Mouse (Mus musculus) lung, embryonic 15.5 days (tissue): ENCODE results near the gene Whrn. TPM values are rescaled to one million over a fixed set of nuclear protein-coding genes. Genes with fewer than 3 reads are reported as not detected.

ENCODE experiments used
- ATAC-seq: fragments of 200-750 bp; cut with Nextera tagmentation; 2 replicates; pipeline ENCODE4 v1.8.0; 2017; ENCODE audit warnings: moderate number of reproducible peaks, borderline replicate concordance; ENCODE audit not compliant: low FRiP score, low TSS enrichment; ENCODE audit errors: extremely low read depth
- H3K27ac ChIP-seq: fragments of 300-500 bp; sonication (generic); 2 replicates; pipeline ENCODE4 v1.5.1; 2015; ENCODE audit warnings: moderate library complexity, mild to moderate bottlenecking, inconsistent platforms
- H3K27me3 ChIP-seq: fragments of 300-500 bp; sonication (generic); 2 replicates; pipeline ENCODE4 v1.6.1; 2015; ENCODE audit warnings: inconsistent platforms
- H3K36me3 ChIP-seq: fragments of 300-500 bp; sonication (generic); 2 replicates; pipeline ENCODE4 v1.6.1; 2015; ENCODE audit warnings: inconsistent platforms
- H3K4me1 ChIP-seq: fragments of 300-500 bp; sonication (generic); 2 replicates; pipeline ENCODE4 v1.6.1; 2015; ENCODE audit warnings: inconsistent platforms
- H3K4me2 ChIP-seq: fragments of 300-500 bp; sonication (generic); 2 replicates; pipeline ENCODE4 v1.6.1; 2015; ENCODE audit warnings: inconsistent platforms, mild to moderate bottlenecking, moderate library complexity
- H3K4me3 ChIP-seq: fragments of 300-500 bp; sonication (generic); 2 replicates; pipeline ENCODE4 v1.5.1; 2015; ENCODE audit warnings: mild to moderate bottlenecking, inconsistent platforms
- H3K9ac ChIP-seq: fragments of 300-500 bp; sonication (generic); 2 replicates; pipeline ENCODE4 v1.6.1; 2015; ENCODE audit warnings: inconsistent platforms
- H3K9me3 ChIP-seq: fragments of 300-500 bp; sonication (generic); 2 replicates; pipeline ENCODE4 v1.6.1; 2016; ENCODE audit warnings: inconsistent platforms
- WGBS: fragments of 180-500 bp; shearing (Covaris S2); methylation state at CpG from one replicate; pipeline ENCODE4 v1.1.7; 2015; 5-methylcytosine and 5-hydroxymethylcytosine counted together
- polyA plus RNA-seq: library from polyadenylated mRNA; unstranded; fragments of >200 nt; fragmentation: Nextera tagmentation; extraction: Ambion mirVana; gene quantifications from 2 replicates; pipeline ENCODE4 v1.2.1, GENCODE M21; 2015

Gene Whrn
- polyA plus RNA-seq, 1 experiment from 2014 or later: 2.7 TPM

DNA sequence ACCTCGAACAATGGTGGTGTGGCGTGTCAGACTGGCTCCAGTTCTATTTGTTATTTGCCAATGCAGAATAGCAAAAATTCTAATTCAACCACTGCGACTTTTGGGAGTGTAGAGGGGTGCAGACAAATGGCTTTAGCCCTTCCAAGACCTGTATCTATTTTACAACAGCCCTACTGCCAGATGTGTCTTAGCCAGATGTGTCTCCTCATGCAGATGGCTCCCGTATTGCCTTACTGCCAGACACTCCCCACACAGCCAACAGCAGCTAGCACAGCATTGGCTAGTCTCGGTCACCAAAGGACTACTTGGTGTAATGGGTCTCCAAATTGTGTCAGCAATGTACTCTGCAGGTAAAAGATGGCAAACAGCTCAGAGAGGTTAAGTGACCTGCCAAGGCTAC is 84.6 kb downstream of the Whrn start:
- H3K27me3 ChIP-seq: peaks cover 4% of the 10 kb centered on the region; the same call in 1 of the 2 replicates
- ATAC-seq: no peak
- H3K9ac ChIP-seq: no peak overlapping the region
- no peak overlapping the region for H3K27ac ChIP-seq
- H3K4me1 ChIP-seq: peaks cover 18% of the 10 kb centered on the region
- 49% methylated on average over 5 of the region's 5 CpGs for WGBS
- H3K36me3 ChIP-seq: no peaks in the 10 kb centered on the region
- no peak overlapping the region; the same call in 1 of the 2 replicates for H3K4me2 ChIP-seq
- no peak overlapping the region for H3K4me3 ChIP-seq
- no peaks in the 10 kb centered on the region for H3K9me3 ChIP-seq

- Histone ChIP-seq H3K4me2 (peak overlapping the region; percentile 99), H3K4me3 (peak overlapping the region; percentile 64), H3K27me3 (peaks cover 4% of the 10 kb centered on the region; the same call in 1 of the 2 replicates), H3K9ac (peak overlapping the region; percentile 21), H3K27ac (peak overlapping the region; percentile 82), H3K4me1 (peaks cover 25% of the 10 kb centered on the region), H3K36me3 (no peaks in the 10 kb centered on the region), H3K9me3 (no peaks in the 10 kb centered on the region)
- ATAC-seq: peak; percentile 86
- WGBS: under 1% methylated on average over 19 of the region's 19 CpGs
Measured at GRCm38 (mm10) chr4:63410583-63410934, 85.2 kb downstream of the Whrn start.

- H3K4me1 ChIP-seq: peaks cover 30% of the 10 kb centered on the region
- under 1% methylated on average over 39 of the region's 39 CpGs for WGBS
- ATAC-seq: peak; percentile 75
- H3K9ac ChIP-seq: peak overlapping the region; percentile 21
- no peaks in the 10 kb centered on the region for H3K36me3 ChIP-seq
- peak overlapping the region; percentile 82 for H3K27ac ChIP-seq
- H3K4me2 ChIP-seq: peak overlapping the region; percentile 99
- peaks cover 4% of the 10 kb centered on the region; the same call in 1 of the 2 replicates for H3K27me3 ChIP-seq
- H3K4me3 ChIP-seq: peak overlapping the region; percentile 64
- no peaks in the 10 kb centered on the region for H3K9me3 ChIP-seq
Measured at GRCm38 (mm10) chr4:63409908-63410582, 85.7 kb downstream of the Whrn start.

DNA sequence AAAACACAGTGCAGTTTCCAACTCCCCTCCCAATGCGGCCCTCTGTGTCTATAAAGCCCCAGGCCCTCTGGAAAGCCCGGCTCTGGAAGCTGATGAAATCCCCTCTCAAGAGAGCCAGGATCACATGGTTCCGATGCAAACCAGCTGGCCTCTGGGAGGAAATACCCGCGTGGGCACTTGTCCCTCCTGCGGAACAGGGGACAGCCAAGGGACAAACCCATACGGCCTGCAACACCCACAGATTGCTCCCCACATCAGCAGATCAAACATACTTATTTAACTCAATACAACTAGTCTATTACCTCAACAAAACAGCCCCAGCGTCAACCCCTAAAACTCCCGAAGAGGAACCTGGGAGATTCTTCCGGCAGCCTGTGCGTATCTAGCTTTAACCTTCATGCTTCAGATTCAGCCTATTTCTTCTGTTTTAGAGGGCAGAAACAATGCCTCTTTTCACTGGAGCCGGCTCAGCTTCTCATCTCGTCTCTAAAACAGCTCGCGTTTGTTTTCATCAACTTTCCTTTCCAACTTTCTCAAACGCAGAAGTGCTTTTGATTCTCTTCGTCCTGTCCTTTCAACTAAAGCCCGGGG is 86.4 kb downstream of the Whrn start:
- H3K36me3 ChIP-seq: no peaks in the 10 kb centered on the region
- peaks cover 36% of the 10 kb centered on the region for H3K4me1 ChIP-seq
- H3K27me3 ChIP-seq: peaks cover 4% of the 10 kb centered on the region; the same call in 1 of the 2 replicates
- H3K4me3 ChIP-seq: peak overlapping the region; percentile 64
- whole genome bisulfite sequencing: 1% methylated on average over 18 of the region's 18 CpGs
- peak overlapping the region; percentile 82 for H3K27ac ChIP-seq
- no peak for ATAC-seq
- peak overlapping the region; percentile 21 for H3K9ac ChIP-seq
- H3K9me3 ChIP-seq: no peaks in the 10 kb centered on the region
- peak overlapping the region; percentile 99 for H3K4me2 ChIP-seq

GRCm38 (mm10) chr4:63408649-63409048 is 87.1 kb downstream of the Whrn start:
- peak overlapping the region; percentile 82 for H3K27ac ChIP-seq
- H3K36me3 ChIP-seq: no peaks in the 10 kb centered on the region
- WGBS: 5% methylated on average over 8 of the region's 8 CpGs
- no peaks in the 10 kb centered on the region for H3K9me3 ChIP-seq
- ATAC-seq: peak; percentile 32
- no peak overlapping the region for H3K9ac ChIP-seq
- peaks cover 44% of the 10 kb centered on the region for H3K4me1 ChIP-seq
- peaks cover 4% of the 10 kb centered on the region; the same call in 1 of the 2 replicates for H3K27me3 ChIP-seq
- no peak overlapping the region for H3K4me3 ChIP-seq
- H3K4me2 ChIP-seq: peak overlapping the region; percentile 99

DNA sequence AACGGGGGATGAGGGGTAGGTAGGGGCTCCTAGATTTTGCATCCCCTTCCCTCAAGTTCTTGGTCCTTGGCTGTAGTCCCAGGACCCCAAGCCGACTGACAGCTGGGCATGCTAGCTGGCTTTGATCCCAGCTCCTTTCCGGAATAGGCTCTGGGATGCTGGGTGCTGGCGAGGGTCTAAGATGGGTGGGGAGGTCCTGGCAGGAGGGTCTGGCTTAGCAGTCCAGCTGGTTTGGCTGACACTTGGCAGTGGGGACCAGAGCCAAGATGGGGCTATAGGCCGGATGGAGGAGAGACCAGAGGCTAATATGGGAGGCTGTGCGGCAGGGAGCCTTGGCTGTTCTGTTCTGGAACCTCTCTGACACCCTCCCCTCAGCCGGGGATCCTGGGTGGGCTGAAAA is 87.5 kb downstream of the Whrn start:
- no peaks in the 10 kb centered on the region for H3K9me3 ChIP-seq
- peak; percentile 21 for ATAC-seq
- peak overlapping the region; percentile 82 for H3K27ac ChIP-seq
- WGBS: 26% methylated on average over 7 of the region's 7 CpGs
- H3K4me3 ChIP-seq: no peak overlapping the region
- H3K4me1 ChIP-seq: peaks cover 47% of the 10 kb centered on the region
- peak overlapping the region; percentile 99 for H3K4me2 ChIP-seq
- peaks cover 4% of the 10 kb centered on the region; the same call in 1 of the 2 replicates for H3K27me3 ChIP-seq
- H3K36me3 ChIP-seq: no peaks in the 10 kb centered on the region
- H3K9ac ChIP-seq: no peak overlapping the region

GRCm38 (mm10) chr4:63405683-63406082 is 90.1 kb downstream of the Whrn start:
- H3K4me1 ChIP-seq: peaks cover 69% of the 10 kb centered on the region
- H3K36me3 ChIP-seq: no peaks in the 10 kb centered on the region
- H3K4me2 ChIP-seq: no peak overlapping the region
- peak overlapping the region; percentile 98 for H3K27ac ChIP-seq
- H3K9ac ChIP-seq: no peak overlapping the region
- no peaks in the 10 kb centered on the region for H3K9me3 ChIP-seq
- ATAC-seq: no peak
- no peaks in the 10 kb centered on the region for H3K27me3 ChIP-seq
- 43% methylated on average over 4 of the region's 4 CpGs for WGBS
- H3K4me3 ChIP-seq: no peak overlapping the region

- Histone ChIP-seq H3K27ac (peak overlapping the region; percentile 98), H3K4me3 (no peak overlapping the region), H3K4me2 (no peak overlapping the region; the same call in 1 of the 2 replicates), H3K9ac (peak overlapping the region; percentile 2; the same call in 1 of the 2 replicates), H3K4me1 (peaks cover 76% of the 10 kb centered on the region), H3K9me3 (no peaks in the 10 kb centered on the region), H3K27me3 (no peaks in the 10 kb centered on the region), H3K36me3 (no peaks in the 10 kb centered on the region)
- WGBS: 6% methylated on average over 7 of the region's 7 CpGs
- no peak for ATAC-seq
Measured at GRCm38 (mm10) chr4:63405051-63405450, 90.7 kb downstream of the Whrn start.

DNA sequence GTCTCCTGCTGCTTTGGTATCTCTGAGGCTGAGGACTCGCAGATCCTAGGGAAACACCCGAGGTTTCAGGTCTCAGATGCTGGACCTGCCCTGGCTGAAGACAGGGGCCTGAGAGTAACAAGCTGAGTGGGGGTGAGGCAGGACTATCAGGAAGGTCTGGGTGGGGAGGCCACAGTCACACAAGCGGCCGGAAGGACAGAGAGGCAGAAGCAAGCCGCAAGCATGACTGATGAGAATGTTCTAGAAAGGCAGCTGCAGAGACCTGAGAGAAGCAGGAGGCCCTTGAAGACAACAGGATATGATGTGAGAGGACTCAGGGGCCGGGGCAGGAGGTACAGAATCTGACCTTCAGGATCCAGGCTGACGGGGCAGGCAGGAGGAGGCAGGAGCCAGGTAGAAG is 91.6 kb downstream of the Whrn start:
- Histone ChIP-seq H3K4me2 (no peak overlapping the region; the same call in 1 of the 2 replicates), H3K9ac (no peak overlapping the region), H3K36me3 (no peaks in the 10 kb centered on the region), H3K4me3 (no peak overlapping the region), H3K27ac (peak overlapping the region; percentile 98), H3K9me3 (no peaks in the 10 kb centered on the region), H3K27me3 (no peaks in the 10 kb centered on the region), H3K4me1 (peaks cover 80% of the 10 kb centered on the region)
- no peak for ATAC-seq
- WGBS: 24% methylated on average over 7 of the region's 7 CpGs

DNA sequence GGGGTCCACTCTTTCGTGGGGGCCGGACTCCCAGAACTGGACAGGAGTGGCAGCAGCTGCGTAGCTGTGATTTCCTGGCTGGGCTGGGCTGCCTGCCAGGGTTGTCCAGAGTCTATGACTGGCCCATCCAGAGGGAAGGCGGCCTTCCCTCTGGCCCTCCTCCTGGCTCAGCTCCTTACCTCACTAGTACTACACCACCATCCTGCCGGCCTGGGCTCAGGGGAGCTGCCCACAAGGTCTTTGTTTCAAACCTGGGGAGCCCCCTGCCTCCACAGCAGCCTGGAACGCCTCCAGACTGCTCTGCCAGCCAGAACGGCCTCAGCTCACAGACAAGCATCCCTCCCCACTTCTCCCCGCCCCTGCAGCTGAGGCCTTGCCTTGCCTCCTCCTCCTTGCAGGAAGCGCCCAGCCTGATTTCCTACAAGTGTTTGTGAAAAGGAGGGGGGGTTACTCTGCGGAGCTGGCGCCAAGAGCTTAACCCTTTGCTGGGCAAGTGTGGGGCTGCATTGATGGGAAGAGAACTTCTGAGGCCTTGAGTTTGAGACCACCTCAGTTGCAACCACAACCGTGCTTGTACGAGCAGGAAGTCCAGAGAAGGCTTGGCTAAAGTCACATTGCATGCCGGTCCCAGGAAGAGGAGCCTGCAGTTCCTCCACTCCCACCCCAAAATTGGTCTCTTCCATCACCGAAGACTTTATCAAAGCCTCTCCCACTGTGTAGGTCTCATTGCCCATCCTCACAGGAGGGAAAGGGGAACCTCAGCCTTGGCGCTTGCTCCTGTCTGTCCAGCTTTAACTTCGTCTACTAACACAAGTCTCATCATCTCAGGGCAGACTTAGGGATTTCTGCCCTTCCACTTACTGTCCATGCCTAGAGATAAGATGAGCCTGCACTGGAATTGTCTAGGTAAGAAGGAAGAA is 92.5 kb downstream of the Whrn start, which contains the start of gene Akna:
Gene Akna, minus strand, starts transcription at position 315 of the 920 bp plus-strand sequence.
- Histone ChIP-seq H3K9ac (peak within 1 kb of the TSS; percentile 49), H3K4me3 (peak within 1 kb of the TSS; percentile 43), H3K36me3 (no peaks in the 10 kb centered on the region), H3K27ac (peak within 1 kb of the TSS; percentile 98), H3K9me3 (no peaks in the 10 kb centered on the region), H3K27me3 (no peaks in the 10 kb centered on the region), H3K4me1 (peaks cover 80% of the 10 kb centered on the region), H3K4me2 (peak within 1 kb of the TSS; percentile 60)
- peak; percentile 91 for ATAC-seq
- under 1% methylated on average over 17 of the region's 17 CpGs for WGBS

DNA sequence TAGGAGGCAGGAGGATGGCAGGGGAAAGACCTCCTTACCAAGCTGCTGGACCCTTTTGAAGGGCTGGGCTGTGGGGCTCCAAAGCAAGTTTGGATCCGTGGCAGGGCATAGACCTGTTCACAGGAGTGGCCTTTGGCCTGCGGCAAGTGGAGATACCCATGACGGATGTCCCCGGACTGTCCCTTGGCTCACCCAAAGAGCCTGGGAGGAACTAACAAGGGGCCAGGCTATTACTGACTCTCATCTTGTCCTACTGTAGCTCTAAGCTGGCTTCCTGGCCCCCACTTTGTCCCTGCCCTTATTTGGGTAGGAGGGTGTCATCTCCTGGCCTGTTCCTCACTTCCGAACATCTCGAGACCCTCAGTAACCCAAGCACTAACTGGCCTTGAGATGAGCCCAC is 93.2 kb downstream of the Whrn start:
- Histone ChIP-seq H3K27ac (peak overlapping the region; percentile 98), H3K27me3 (no peaks in the 10 kb centered on the region), H3K9me3 (no peaks in the 10 kb centered on the region), H3K4me3 (peak overlapping the region; percentile 43), H3K4me2 (peak overlapping the region; percentile 60), H3K4me1 (peaks cover 77% of the 10 kb centered on the region), H3K36me3 (no peaks in the 10 kb centered on the region), H3K9ac (peak overlapping the region; percentile 49)
- peak; percentile 6 for ATAC-seq
- 11% methylated on average over 6 of the region's 6 CpGs for WGBS
